Mouse (Mus musculus): ENCODE results near the gene Cubn.

The Cubn gene

DNA sequence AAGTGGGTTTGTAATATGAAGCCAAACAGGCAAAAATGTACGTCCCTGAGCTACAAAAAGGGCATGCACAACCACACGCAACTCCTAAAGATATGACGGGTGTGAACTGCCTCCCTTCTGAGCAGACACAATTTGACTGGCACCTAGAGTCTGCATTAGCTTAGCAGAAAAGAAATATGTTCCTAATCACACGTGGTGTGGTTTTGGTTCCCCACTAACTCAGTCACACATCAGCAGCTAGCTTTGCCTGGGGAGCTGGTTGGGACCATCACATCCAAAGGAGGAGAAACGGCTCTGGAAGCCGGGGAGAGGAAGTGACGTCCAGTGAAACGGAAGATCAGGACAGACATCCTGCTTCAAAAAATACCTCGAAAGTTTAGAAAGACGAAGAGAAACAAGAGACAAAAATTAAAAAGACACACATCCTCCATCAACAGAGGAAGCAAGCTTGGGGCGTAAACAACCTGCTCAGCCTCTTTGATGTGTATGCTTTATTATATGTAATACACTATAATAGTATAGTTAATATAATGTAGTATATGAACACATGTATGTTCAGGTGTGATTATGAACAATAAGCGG is 258.3 kb downstream of the Cubn start:
- DNase-seq = no peak

DNA sequence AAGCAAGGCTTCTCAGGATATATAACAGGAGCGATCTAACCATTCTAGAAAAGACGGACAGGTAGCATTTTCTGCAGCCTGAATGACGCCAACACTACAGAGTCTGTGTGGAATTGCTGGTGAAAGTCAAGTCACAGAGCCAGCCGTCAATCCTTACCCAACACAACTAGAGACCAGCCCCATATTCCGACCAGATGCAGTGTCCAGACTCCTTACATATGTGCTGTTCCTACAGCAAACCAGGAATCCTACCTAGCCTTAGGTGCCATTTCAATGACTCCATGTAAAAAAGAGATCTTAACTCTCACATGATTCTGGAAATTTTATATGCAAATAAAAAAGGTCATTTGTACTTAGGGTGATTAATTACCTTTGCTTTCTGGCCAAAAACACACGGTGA is 259.3 kb downstream of the Cubn start:
- DNase-seq = no peak

DNA sequence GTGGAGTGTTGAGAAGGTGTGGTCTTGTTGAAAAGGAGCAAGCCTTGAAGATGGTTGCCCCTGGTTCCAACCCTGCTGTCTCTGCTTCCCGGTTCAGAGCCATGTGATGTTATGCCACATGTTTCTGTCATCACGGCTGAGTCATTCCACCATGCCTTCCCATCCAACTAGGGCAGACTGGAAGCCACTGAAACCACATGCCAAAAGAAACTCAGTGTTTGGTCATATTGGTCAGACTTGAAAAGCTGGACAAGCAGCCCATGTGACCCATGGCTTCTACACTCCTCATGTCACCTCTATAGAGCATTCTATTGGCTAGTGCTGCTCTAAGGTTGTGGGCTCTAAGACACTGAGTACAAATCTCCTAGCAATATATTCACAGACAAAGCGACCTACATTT is 261.9 kb downstream of the Cubn start:
- DNase-seq = no peak
